Mouse (Mus musculus): ENCODE measurements around the gene Gria1. TPM values are rescaled to one million over a fixed set of nuclear protein-coding genes. Genes with fewer than 3 reads are reported as not detected.

The Gria1 gene
- polyA plus RNA-seq, 1 experiment from 2014 or later, result 1.5 TPM

- 84% methylated on average over 4 of the region's 4 CpGs for WGBS
- Histone ChIP-seq H3K4me2 (no peak overlapping the region), H3K9ac (no peak overlapping the region), H3K27ac (no peak overlapping the region), H3K27me3 (replicated peaks) (no peaks in the 10 kb centered on the region), H3K9me3 (no peaks in the 10 kb centered on the region), H3K4me1 (no peaks in the 10 kb centered on the region), H3K4me3 (replicated peaks) (no peak overlapping the region), H3K36me3 (no peaks in the 10 kb centered on the region)
- ATAC-seq (ENCODE audit: insufficient read depth, low FRiP score, low read depth), result no peak
Observed at GRCm38 (mm10) chr11:57248870-57249269, 237.7 kb downstream of the Gria1 start.

GRCm38 (mm10) chr11:57250129-57250528 is 238.9 kb downstream of the Gria1 start:
- no peak overlapping the region for H3K4me3 ChIP-seq (replicated peaks)
- no peak for ATAC-seq (ENCODE audit: insufficient read depth, low FRiP score, low read depth)
- H3K4me2 ChIP-seq, result no peak overlapping the region
- H3K9ac ChIP-seq, result no peak overlapping the region
- WGBS, result 83% methylated on average over 7 of the region's 7 CpGs
- no peaks in the 10 kb centered on the region for H3K4me1 ChIP-seq
- H3K9me3 ChIP-seq, result no peaks in the 10 kb centered on the region
- no peak overlapping the region for H3K27ac ChIP-seq
- no peaks in the 10 kb centered on the region for H3K36me3 ChIP-seq
- H3K27me3 ChIP-seq (replicated peaks), result no peaks in the 10 kb centered on the region

GRCm38 (mm10) chr11:57271687-57272086 is 260.5 kb downstream of the Gria1 start:
- ATAC-seq (ENCODE audit: insufficient read depth, low FRiP score, low read depth), result no peak
- Histone ChIP-seq H3K9ac (no peak overlapping the region), H3K4me1 (no peaks in the 10 kb centered on the region), H3K9me3 (no peaks in the 10 kb centered on the region), H3K27ac (no peak overlapping the region), H3K36me3 (no peaks in the 10 kb centered on the region), H3K4me3 (replicated peaks) (no peak overlapping the region), H3K27me3 (replicated peaks) (no peaks in the 10 kb centered on the region), H3K4me2 (no peak overlapping the region)
- WGBS, result 81% methylated on average over 8 of the region's 8 CpGs

- WGBS, result 94% methylated on average over 4 of the region's 4 CpGs
- H3K4me3 ChIP-seq (replicated peaks), result no peak overlapping the region
- no peak for ATAC-seq (ENCODE audit: insufficient read depth, low FRiP score, low read depth)
Observed at GRCm38 (mm10) chr11:57274687-57275086, 263.5 kb downstream of the Gria1 start.

GRCm38 (mm10) chr11:57278056-57278455 is 266.9 kb downstream of the Gria1 start:
- H3K4me3 ChIP-seq (replicated peaks), result no peak overlapping the region
- H3K27ac ChIP-seq, result no peak overlapping the region
- WGBS, result 24% methylated on average over 8 of the region's 10 CpGs
- H3K36me3 ChIP-seq, result no peaks in the 10 kb centered on the region
- H3K9ac ChIP-seq, result no peak overlapping the region
- no peak overlapping the region for H3K4me2 ChIP-seq
- no peaks in the 10 kb centered on the region for H3K4me1 ChIP-seq
- H3K9me3 ChIP-seq, result no peaks in the 10 kb centered on the region
- H3K27me3 ChIP-seq (replicated peaks), result no peaks in the 10 kb centered on the region
- ATAC-seq (ENCODE audit: insufficient read depth, low FRiP score, low read depth), result no peak

More at GRCm38 (mm10) chr11:57274687-57275086, 263.5 kb downstream of the Gria1 start:
- H3K36me3 ChIP-seq, result no peaks in the 10 kb centered on the region
- no peak overlapping the region for H3K4me2 ChIP-seq
- H3K27ac ChIP-seq, result no peak overlapping the region
- no peaks in the 10 kb centered on the region for H3K27me3 ChIP-seq (replicated peaks)
- no peak overlapping the region for H3K9ac ChIP-seq
- H3K4me1 ChIP-seq, result no peaks in the 10 kb centered on the region
- no peaks in the 10 kb centered on the region for H3K9me3 ChIP-seq

GRCm38 (mm10) chr11:57286119-57286518 is 274.9 kb downstream of the Gria1 start:
- H3K36me3 ChIP-seq, result no peaks in the 10 kb centered on the region
- no peaks in the 10 kb centered on the region for H3K9me3 ChIP-seq
- H3K4me3 ChIP-seq (replicated peaks), result no peak overlapping the region
- H3K27me3 ChIP-seq (replicated peaks), result no peaks in the 10 kb centered on the region
- no peak overlapping the region for H3K27ac ChIP-seq
- ATAC-seq (ENCODE audit: insufficient read depth, low FRiP score, low read depth), result no peak
- no peak overlapping the region for H3K9ac ChIP-seq
- H3K4me1 ChIP-seq, result no peaks in the 10 kb centered on the region
- WGBS, result 86% methylated on average over 2 of the region's 2 CpGs
- no peak overlapping the region for H3K4me2 ChIP-seq

- H3K4me3 ChIP-seq (replicated peaks), result no peak overlapping the region
- H3K4me2 ChIP-seq, result no peak overlapping the region
- H3K9ac ChIP-seq, result no peak overlapping the region
- no peaks in the 10 kb centered on the region for H3K36me3 ChIP-seq
- no peak for ATAC-seq (ENCODE audit: insufficient read depth, low FRiP score, low read depth)
- WGBS, result 89% methylated on average over 8 of the region's 8 CpGs
- no peaks in the 10 kb centered on the region for H3K4me1 ChIP-seq
- no peaks in the 10 kb centered on the region for H3K9me3 ChIP-seq
- H3K27me3 ChIP-seq (replicated peaks), result no peaks in the 10 kb centered on the region
- no peak overlapping the region for H3K27ac ChIP-seq
Observed at GRCm38 (mm10) chr11:57297376-57297775, 286.2 kb downstream of the Gria1 start.

- WGBS, result 60% methylated on average over 2 of the region's 2 CpGs
- Histone ChIP-seq H3K27ac (no peak overlapping the region), H3K9ac (no peak overlapping the region), H3K4me2 (no peak overlapping the region), H3K4me3 (replicated peaks) (no peak overlapping the region), H3K36me3 (no peaks in the 10 kb centered on the region), H3K27me3 (replicated peaks) (no peaks in the 10 kb centered on the region), H3K9me3 (no peaks in the 10 kb centered on the region), H3K4me1 (no peaks in the 10 kb centered on the region)
- no peak for ATAC-seq (ENCODE audit: insufficient read depth, low FRiP score, low read depth)
Observed at GRCm38 (mm10) chr11:57298263-57298662, 287.1 kb downstream of the Gria1 start.

GRCm38 (mm10) chr11:57298665-57299064 is 287.5 kb downstream of the Gria1 start:
- Histone ChIP-seq H3K4me2 (no peak overlapping the region), H3K4me3 (replicated peaks) (no peak overlapping the region), H3K4me1 (no peaks in the 10 kb centered on the region), H3K27me3 (replicated peaks) (no peaks in the 10 kb centered on the region), H3K9me3 (no peaks in the 10 kb centered on the region), H3K9ac (no peak overlapping the region), H3K36me3 (no peaks in the 10 kb centered on the region), H3K27ac (no peak overlapping the region)
- ATAC-seq (ENCODE audit: insufficient read depth, low FRiP score, low read depth), result no peak

GRCm38 (mm10) chr11:57303602-57304001 is 292.4 kb downstream of the Gria1 start:
- no peak for ATAC-seq (ENCODE audit: insufficient read depth, low FRiP score, low read depth)
- no peak overlapping the region for H3K4me2 ChIP-seq
- no peaks in the 10 kb centered on the region for H3K27me3 ChIP-seq (replicated peaks)
- no peak overlapping the region for H3K27ac ChIP-seq
- H3K4me1 ChIP-seq, result no peaks in the 10 kb centered on the region
- no peak overlapping the region for H3K4me3 ChIP-seq (replicated peaks)
- no peaks in the 10 kb centered on the region for H3K36me3 ChIP-seq
- 96% methylated on average over 1 of the region's 1 CpGs for WGBS
- no peaks in the 10 kb centered on the region for H3K9me3 ChIP-seq
- H3K9ac ChIP-seq, result no peak overlapping the region

GRCm38 (mm10) chr11:57306116-57306515 is 294.9 kb downstream of the Gria1 start:
- Histone ChIP-seq H3K9ac (no peak overlapping the region), H3K4me1 (no peaks in the 10 kb centered on the region), H3K27ac (no peak overlapping the region), H3K27me3 (replicated peaks) (no peaks in the 10 kb centered on the region), H3K9me3 (no peaks in the 10 kb centered on the region), H3K36me3 (no peaks in the 10 kb centered on the region), H3K4me2 (no peak overlapping the region), H3K4me3 (replicated peaks) (no peak overlapping the region)
- no peak for ATAC-seq (ENCODE audit: insufficient read depth, low FRiP score, low read depth)
- 70% methylated on average over 2 of the region's 2 CpGs for WGBS

- H3K4me1 ChIP-seq, result no peaks in the 10 kb centered on the region
- no peaks in the 10 kb centered on the region for H3K27me3 ChIP-seq (replicated peaks)
- H3K4me3 ChIP-seq (replicated peaks), result no peak overlapping the region
- ATAC-seq (ENCODE audit: insufficient read depth, low FRiP score, low read depth), result no peak
- H3K27ac ChIP-seq, result no peak overlapping the region
- no peaks in the 10 kb centered on the region for H3K9me3 ChIP-seq
- no peak overlapping the region for H3K4me2 ChIP-seq
- 91% methylated on average over 1 of the region's 1 CpGs for WGBS
- no peak overlapping the region for H3K9ac ChIP-seq
- no peaks in the 10 kb centered on the region for H3K36me3 ChIP-seq
Observed at GRCm38 (mm10) chr11:57306892-57307291, 295.7 kb downstream of the Gria1 start.

- no peak for ATAC-seq (ENCODE audit: insufficient read depth, low FRiP score, low read depth)
- no peak overlapping the region for H3K4me3 ChIP-seq (replicated peaks)
- no peak overlapping the region for H3K4me2 ChIP-seq
- H3K36me3 ChIP-seq, result no peaks in the 10 kb centered on the region
- WGBS, result 79% methylated on average over 3 of the region's 3 CpGs
- H3K27me3 ChIP-seq (replicated peaks), result no peaks in the 10 kb centered on the region
- H3K27ac ChIP-seq, result no peak overlapping the region
- H3K9ac ChIP-seq, result no peak overlapping the region
- H3K9me3 ChIP-seq, result no peaks in the 10 kb centered on the region
- H3K4me1 ChIP-seq, result no peaks in the 10 kb centered on the region
Observed at GRCm38 (mm10) chr11:57317063-57317462, 305.9 kb downstream of the Gria1 start.

All from stomach, embryonic 15.5 days (tissue).